Mouse (Mus musculus): ENCODE measurements at regions not wholly inside any gene's neighbourhood (a gene's known extent, or its start where the extent isn't known, plus 50 kb on each side); places are given as distances from the start of the nearest gene placed in this dataset.

- no peak for DNase-seq (ENCODE audit: extremely low spot score, low spot score)
- H3K9me3 ChIP-seq, result no peaks in the 10 kb centered on the region
- peaks cover 8% of the 10 kb centered on the region; the same call in 1 of the 2 replicates for H3K27me3 ChIP-seq (ENCODE audit: poor library complexity, severe bottlenecking)
- peaks cover 15% of the 10 kb centered on the region for H3K4me1 ChIP-seq
- no peak overlapping the region for H3K27ac ChIP-seq
- H3K36me3 ChIP-seq (replicated peaks), result no peaks in the 10 kb centered on the region
- 93% methylated on average over 4 of the region's 4 CpGs for WGBS
- no peak overlapping the region for H3K4me3 ChIP-seq
These were observed 81.0 kb upstream of the Cpm start for GRCm38 (mm10) chr10:117548262-117548661.

- Histone ChIP-seq H3K9me3 (no peaks in the 10 kb centered on the region), H3K4me3 (no peak overlapping the region), H3K4me1 (peaks cover 15% of the 10 kb centered on the region), H3K36me3 (replicated peaks) (no peaks in the 10 kb centered on the region), H3K27me3 (ENCODE audit: poor library complexity, severe bottlenecking) (peaks cover 8% of the 10 kb centered on the region; the same call in 1 of the 2 replicates), H3K27ac (no peak overlapping the region)
- no peak for DNase-seq (ENCODE audit: extremely low spot score, low spot score)
- WGBS, result 72% methylated on average over 6 of the region's 6 CpGs
These were observed 82.0 kb upstream of the Cpm start for GRCm38 (mm10) chr10:117547275-117547674.

GRCm38 (mm10) chr10:117545842-117546631 lies 83.3 kb upstream of the Cpm start:
- Histone ChIP-seq H3K4me3 (no peak overlapping the region), H3K9me3 (no peaks in the 10 kb centered on the region), H3K27ac (no peak overlapping the region), H3K27me3 (ENCODE audit: poor library complexity, severe bottlenecking) (peaks cover 8% of the 10 kb centered on the region; the same call in 1 of the 2 replicates), H3K4me1 (peaks cover 15% of the 10 kb centered on the region), H3K36me3 (replicated peaks) (no peaks in the 10 kb centered on the region)
- DNase-seq (ENCODE audit: extremely low spot score, low spot score), result no peak
- 89% methylated on average over 5 of the region's 5 CpGs for WGBS

DNA sequence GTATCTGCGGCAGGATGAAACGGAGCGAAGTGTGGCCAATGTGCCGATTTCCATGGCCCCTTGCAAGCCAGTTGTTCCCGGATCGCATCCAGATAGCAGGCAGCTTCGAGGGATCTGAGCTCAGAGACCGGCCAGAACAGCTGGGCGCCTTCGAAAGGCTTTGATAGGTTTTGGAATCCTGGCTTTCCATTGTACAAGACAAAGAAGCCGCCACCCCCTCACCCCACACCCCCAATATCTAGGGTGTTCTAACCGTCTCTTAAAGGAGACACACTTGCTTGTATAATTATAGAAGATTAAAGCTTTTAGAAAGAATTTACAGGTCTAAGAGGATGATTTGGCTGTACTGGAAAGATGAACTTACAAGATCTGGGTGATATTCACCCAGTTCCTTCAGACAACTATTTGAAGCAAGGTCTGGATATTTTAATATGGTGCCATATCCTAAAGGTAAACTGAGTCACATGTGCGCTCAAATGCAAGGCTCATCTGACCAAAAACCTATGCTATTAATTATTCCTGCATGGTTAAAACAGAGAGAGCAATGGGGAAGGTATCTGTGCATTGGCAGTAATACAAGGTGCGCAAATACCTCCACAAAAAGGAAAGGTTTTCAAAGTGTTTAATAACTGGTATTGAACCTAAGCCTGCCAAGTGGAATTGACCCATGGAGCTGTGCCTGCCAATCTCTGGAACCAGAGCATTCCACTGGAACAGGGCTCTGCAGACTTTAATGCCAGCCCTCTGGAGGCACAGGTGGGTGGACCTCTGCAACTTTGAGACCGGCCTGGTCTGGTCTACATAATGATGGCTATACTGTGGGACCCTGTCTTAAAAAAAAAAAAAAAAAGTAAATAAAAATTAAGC lies 84.4 kb upstream of the Cpm start:
- 47% methylated on average over 15 of the region's 15 CpGs for WGBS
- Histone ChIP-seq H3K4me3 (no peak overlapping the region), H3K9me3 (no peaks in the 10 kb centered on the region), H3K4me1 (peaks cover 15% of the 10 kb centered on the region), H3K27me3 (ENCODE audit: poor library complexity, severe bottlenecking) (peaks cover 8% of the 10 kb centered on the region; the same call in 1 of the 2 replicates), H3K36me3 (replicated peaks) (no peaks in the 10 kb centered on the region), H3K27ac (no peak overlapping the region)
- no peak for DNase-seq (ENCODE audit: extremely low spot score, low spot score)

- WGBS, result 85% methylated on average over 13 of the region's 13 CpGs
- H3K4me1 ChIP-seq, result peaks cover 15% of the 10 kb centered on the region
- H3K36me3 ChIP-seq (replicated peaks), result no peaks in the 10 kb centered on the region
- H3K27ac ChIP-seq, result no peak overlapping the region
- H3K27me3 ChIP-seq (ENCODE audit: poor library complexity, severe bottlenecking), result peaks cover 8% of the 10 kb centered on the region; the same call in 1 of the 2 replicates
- H3K9me3 ChIP-seq, result no peaks in the 10 kb centered on the region
- no peak overlapping the region for H3K4me3 ChIP-seq
- no peak for DNase-seq (ENCODE audit: extremely low spot score, low spot score)
These were observed 85.2 kb upstream of the Cpm start for GRCm38 (mm10) chr10:117543995-117544679.

- WGBS, result 85% methylated on average over 6 of the region's 6 CpGs
- H3K4me3 ChIP-seq, result no peak overlapping the region
- no peaks in the 10 kb centered on the region for H3K36me3 ChIP-seq (replicated peaks)
- DNase-seq (ENCODE audit: extremely low spot score, low spot score), result no peak
- peaks cover 8% of the 10 kb centered on the region; the same call in 1 of the 2 replicates for H3K27me3 ChIP-seq (ENCODE audit: poor library complexity, severe bottlenecking)
- no peak overlapping the region for H3K27ac ChIP-seq
- H3K4me1 ChIP-seq, result peaks cover 15% of the 10 kb centered on the region
- no peaks in the 10 kb centered on the region for H3K9me3 ChIP-seq
These were observed 85.7 kb upstream of the Cpm start for GRCm38 (mm10) chr10:117543696-117543950.

GRCm38 (mm10) chr10:117542886-117543695 lies 86.2 kb upstream of the Cpm start:
- Histone ChIP-seq H3K4me1 (peaks cover 15% of the 10 kb centered on the region), H3K9me3 (no peaks in the 10 kb centered on the region), H3K4me3 (no peak overlapping the region), H3K27me3 (ENCODE audit: poor library complexity, severe bottlenecking) (peaks cover 8% of the 10 kb centered on the region; the same call in 1 of the 2 replicates), H3K36me3 (replicated peaks) (no peaks in the 10 kb centered on the region), H3K27ac (no peak overlapping the region)
- WGBS, result 88% methylated on average over 5 of the region's 5 CpGs
- no peak for DNase-seq (ENCODE audit: extremely low spot score, low spot score)

- 83% methylated on average over 5 of the region's 5 CpGs for WGBS
- Histone ChIP-seq H3K4me1 (peaks cover 15% of the 10 kb centered on the region), H3K36me3 (replicated peaks) (no peaks in the 10 kb centered on the region), H3K27ac (no peak overlapping the region), H3K4me3 (no peak overlapping the region), H3K27me3 (ENCODE audit: poor library complexity, severe bottlenecking) (peaks cover 8% of the 10 kb centered on the region; the same call in 1 of the 2 replicates), H3K9me3 (no peaks in the 10 kb centered on the region)
- DNase-seq (ENCODE audit: extremely low spot score, low spot score), result no peak
These were observed 86.9 kb upstream of the Cpm start for GRCm38 (mm10) chr10:117542351-117542750.

- Histone ChIP-seq H3K9me3 (no peaks in the 10 kb centered on the region), H3K27ac (no peak overlapping the region), H3K36me3 (replicated peaks) (no peaks in the 10 kb centered on the region), H3K27me3 (ENCODE audit: poor library complexity, severe bottlenecking) (peaks cover 8% of the 10 kb centered on the region; the same call in 1 of the 2 replicates), H3K4me3 (no peak overlapping the region), H3K4me1 (peaks cover 12% of the 10 kb centered on the region)
- WGBS, result 75% methylated on average over 2 of the region's 2 CpGs
- DNase-seq (ENCODE audit: extremely low spot score, low spot score), result no peak
These were observed 87.8 kb upstream of the Cpm start for GRCm38 (mm10) chr10:117541487-117541886.

GRCm38 (mm10) chr10:117540747-117541398 lies 88.4 kb upstream of the Cpm start:
- H3K4me3 ChIP-seq, result no peak overlapping the region
- H3K27ac ChIP-seq, result no peak overlapping the region
- no peaks in the 10 kb centered on the region for H3K36me3 ChIP-seq (replicated peaks)
- 87% methylated on average over 2 of the region's 2 CpGs for WGBS
- no peak for DNase-seq (ENCODE audit: extremely low spot score, low spot score)
- no peaks in the 10 kb centered on the region for H3K9me3 ChIP-seq
- peaks cover 8% of the 10 kb centered on the region; the same call in 1 of the 2 replicates for H3K27me3 ChIP-seq (ENCODE audit: poor library complexity, severe bottlenecking)
- peaks cover 12% of the 10 kb centered on the region for H3K4me1 ChIP-seq

DNA sequence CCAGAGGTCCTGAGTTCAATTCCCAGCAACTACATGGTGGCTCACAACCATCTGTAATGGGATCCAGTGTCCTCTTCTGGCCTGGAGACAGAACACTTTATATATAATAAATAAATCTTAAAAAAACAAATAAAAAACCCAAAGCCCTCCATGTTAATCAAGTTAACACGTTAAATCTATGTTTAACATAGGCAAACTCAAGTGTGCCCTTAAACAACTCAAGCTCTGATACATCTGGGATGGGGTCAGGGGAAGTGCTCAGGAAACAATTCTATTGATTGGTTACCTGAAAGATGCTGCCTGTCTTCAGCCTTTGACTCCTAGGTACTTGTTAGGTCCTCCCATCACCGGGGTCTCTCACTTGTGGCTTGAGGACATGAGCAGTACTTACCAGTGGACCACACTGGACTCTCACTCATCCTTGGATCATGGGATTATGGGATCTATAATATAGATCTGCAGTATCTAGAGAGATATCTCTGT lies 89.1 kb upstream of the Cpm start:
- no peak for DNase-seq (ENCODE audit: extremely low spot score, low spot score)
- Histone ChIP-seq H3K4me3 (no peak overlapping the region), H3K4me1 (peaks cover 12% of the 10 kb centered on the region), H3K27me3 (ENCODE audit: poor library complexity, severe bottlenecking) (peaks cover 8% of the 10 kb centered on the region; the same call in 1 of the 2 replicates), H3K36me3 (replicated peaks) (no peaks in the 10 kb centered on the region), H3K9me3 (no peaks in the 10 kb centered on the region), H3K27ac (no peak overlapping the region)
- 94% methylated on average over 2 of the region's 2 CpGs for WGBS
